Mouse (Mus musculus): ENCODE data around the gene Edn1. TPM values are rescaled to one million over a fixed set of nuclear protein-coding genes. Genes with fewer than 3 reads are reported as not detected.
A peak's percentile ranks its signal among the peaks of the same experiment; 100 is the strongest.

The Edn1 gene
- total and polyA plus RNA-seq, 3 experiments: 2.2 to 3.2 (median 3.0) TPM

DNA sequence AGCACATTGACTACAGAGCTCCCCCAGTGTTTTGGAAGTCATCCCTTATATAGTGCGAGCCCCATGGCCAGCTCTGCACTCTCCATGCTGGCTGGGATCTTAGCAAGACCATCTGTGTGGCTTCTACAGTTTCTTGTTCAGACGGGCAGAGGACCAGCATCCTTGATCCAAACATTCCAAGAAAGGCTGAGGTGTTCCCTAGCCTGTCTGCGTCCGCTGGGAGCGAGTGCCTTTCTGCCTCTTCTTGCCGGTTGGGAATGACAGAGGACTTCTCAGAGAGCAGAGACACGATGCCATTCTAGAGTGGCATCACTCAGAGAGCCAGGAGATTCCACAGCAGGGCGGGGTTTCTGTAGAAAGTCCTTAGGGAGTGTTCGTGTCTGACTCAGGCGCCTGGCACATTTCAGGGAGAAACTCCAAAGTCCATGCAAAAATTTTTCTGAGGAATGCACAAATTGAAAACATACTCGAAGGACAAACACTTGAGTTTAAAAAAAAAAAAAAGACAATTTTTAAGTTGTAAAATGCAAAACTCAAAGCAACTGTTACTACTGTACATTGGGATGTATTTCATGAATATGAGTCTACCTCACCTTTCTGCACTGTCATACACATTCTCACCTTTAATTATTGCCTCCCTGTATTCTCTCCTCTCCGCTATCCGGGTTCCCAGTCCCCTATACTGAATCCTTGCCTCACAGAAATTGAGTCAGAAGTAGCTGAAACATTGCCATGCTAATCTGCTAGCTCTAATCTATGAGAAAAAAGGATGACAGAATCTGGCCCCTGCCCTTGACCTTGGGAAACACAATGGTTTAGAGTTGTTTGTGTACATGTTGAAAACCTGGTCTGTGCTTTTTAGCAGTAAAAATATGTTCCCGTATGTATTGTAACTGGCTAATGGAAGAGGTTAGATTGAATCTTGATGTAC is 5.9 kb downstream of the Edn1 start:
- Histone ChIP-seq H3K27me3 (ENCODE audit: control insufficient read depth, insufficient read depth, low read length) (no peaks in the 10 kb centered on the region), H3K36me3 (ENCODE audit: control insufficient read depth, insufficient read depth, low read length) (peaks cover 3% of the 10 kb centered on the region; the same call in 1 of the 2 replicates), H3K79me2 (replicated peaks; ENCODE audit: control insufficient read depth, insufficient read depth, low read length) (no peaks in the 10 kb centered on the region), H3K4me3 (no peak overlapping the region), H3K4me1 (ENCODE audit: control insufficient read depth, insufficient read depth, low read length) (peaks cover 1% of the 10 kb centered on the region; the same call in 1 of the 2 replicates), H3K9ac (ENCODE audit: low read depth, low read length) (no peak overlapping the region), H3K27ac (no peak overlapping the region)
- intact Hi-C loops (cut with DNase I): no loop called here
- TF ChIP-seq CTCF (IDR thresholded peaks at IDR 0.05) (no peak), POLR2A (IDR thresholded peaks at IDR 0.05; ENCODE audit: insufficient read depth, low read depth, low read length) (no peak), EP300 (IDR thresholded peaks at IDR 0.05; ENCODE audit: insufficient read depth, low read depth, low read length) (no peak)
- no peak for DNase-seq
- WGBS: 69% methylated on average over 14 of the region's 14 CpGs

DNA sequence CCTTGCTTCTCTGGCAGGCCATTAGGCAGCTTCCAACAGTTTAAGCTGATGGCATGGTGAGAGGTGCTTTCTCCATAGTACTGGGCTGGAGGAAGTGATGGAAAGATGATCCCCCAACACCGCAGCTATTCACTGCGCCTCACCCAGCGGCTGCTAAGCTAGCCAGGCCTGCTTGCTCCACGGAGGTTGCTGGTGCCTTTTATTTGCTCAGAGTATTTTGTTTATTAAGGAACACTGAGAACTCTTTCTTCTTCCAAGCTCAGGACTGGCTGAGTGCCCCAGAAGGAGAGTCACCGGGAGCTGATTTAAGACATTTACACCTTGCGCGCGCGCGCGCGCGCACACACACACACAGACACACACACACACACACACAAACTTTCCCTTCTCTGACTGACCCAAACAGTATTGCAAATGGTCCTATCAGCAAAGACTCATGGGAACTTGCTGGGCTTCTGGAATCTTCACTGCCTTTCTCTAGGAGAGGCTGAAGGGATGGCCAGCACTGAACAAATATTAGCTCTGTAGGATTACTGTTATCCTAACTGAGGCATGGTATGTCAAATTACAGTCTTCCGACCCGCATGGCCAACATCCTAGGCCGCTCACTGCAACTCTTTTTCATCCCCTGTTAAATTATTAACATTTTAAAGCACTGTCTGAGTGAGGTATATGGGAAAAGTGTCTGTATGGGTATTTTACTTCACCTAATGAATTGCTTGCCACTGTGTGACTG is 7.3 kb downstream of the Edn1 start:
- Histone ChIP-seq H3K4me1 (ENCODE audit: control insufficient read depth, insufficient read depth, low read length) (peaks cover 1% of the 10 kb centered on the region; the same call in 1 of the 2 replicates), H3K4me3 (no peak overlapping the region), H3K27ac (no peak overlapping the region), H3K79me2 (replicated peaks; ENCODE audit: control insufficient read depth, insufficient read depth, low read length) (no peaks in the 10 kb centered on the region), H3K27me3 (ENCODE audit: control insufficient read depth, insufficient read depth, low read length) (no peaks in the 10 kb centered on the region), H3K36me3 (ENCODE audit: control insufficient read depth, insufficient read depth, low read length) (peaks cover 3% of the 10 kb centered on the region; the same call in 1 of the 2 replicates), H3K9ac (ENCODE audit: low read depth, low read length) (no peak overlapping the region)
- 87% methylated on average over 16 of the region's 16 CpGs for WGBS
- TF ChIP-seq EP300 (IDR thresholded peaks at IDR 0.05; ENCODE audit: insufficient read depth, low read depth, low read length) (no peak), CTCF (IDR thresholded peaks at IDR 0.05) (no peak), POLR2A (IDR thresholded peaks at IDR 0.05; ENCODE audit: insufficient read depth, low read depth, low read length) (no peak)
- no peak for DNase-seq
- intact Hi-C loops (cut with DNase I): no loop called here

DNA sequence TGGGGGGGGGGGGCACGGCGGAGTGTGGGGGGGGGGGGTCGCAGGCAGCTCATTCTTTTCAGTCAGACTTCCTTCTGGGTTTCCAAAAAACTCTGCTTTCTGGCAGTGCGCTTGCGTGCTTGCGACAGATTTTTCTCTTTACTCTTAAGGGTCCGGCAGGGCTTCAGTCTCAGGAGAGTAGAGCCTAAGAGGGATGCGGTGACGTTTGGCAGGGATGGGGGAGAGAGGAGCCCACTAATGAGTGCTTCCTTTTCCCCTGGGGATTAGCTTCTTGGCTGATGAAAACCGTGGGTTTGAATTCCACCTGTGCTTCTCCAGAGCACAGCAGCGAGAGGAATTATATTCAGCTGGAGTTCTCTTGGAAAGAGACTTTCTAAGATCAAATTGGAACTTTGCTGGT is 8.5 kb downstream of the Edn1 start:
- Histone ChIP-seq H3K79me2 (replicated peaks; ENCODE audit: control insufficient read depth, insufficient read depth, low read length) (no peaks in the 10 kb centered on the region), H3K36me3 (ENCODE audit: control insufficient read depth, insufficient read depth, low read length) (peaks cover 3% of the 10 kb centered on the region; the same call in 1 of the 2 replicates), H3K4me3 (no peak overlapping the region), H3K27me3 (ENCODE audit: control insufficient read depth, insufficient read depth, low read length) (no peaks in the 10 kb centered on the region), H3K4me1 (ENCODE audit: control insufficient read depth, insufficient read depth, low read length) (no peaks in the 10 kb centered on the region; the same call in 1 of the 2 replicates), H3K9ac (ENCODE audit: low read depth, low read length) (no peak overlapping the region), H3K27ac (no peak overlapping the region)
- 19% methylated on average over 11 of the region's 11 CpGs for WGBS
- intact Hi-C loops (cut with DNase I): no loop called here
- DNase-seq: no peak
- TF ChIP-seq CTCF (IDR thresholded peaks at IDR 0.05): no peak
- no peak for TF ChIP-seq EP300 (IDR thresholded peaks at IDR 0.05; ENCODE audit: insufficient read depth, low read depth, low read length)
- no peak for TF ChIP-seq POLR2A (IDR thresholded peaks at IDR 0.05; ENCODE audit: insufficient read depth, low read depth, low read length)

DNA sequence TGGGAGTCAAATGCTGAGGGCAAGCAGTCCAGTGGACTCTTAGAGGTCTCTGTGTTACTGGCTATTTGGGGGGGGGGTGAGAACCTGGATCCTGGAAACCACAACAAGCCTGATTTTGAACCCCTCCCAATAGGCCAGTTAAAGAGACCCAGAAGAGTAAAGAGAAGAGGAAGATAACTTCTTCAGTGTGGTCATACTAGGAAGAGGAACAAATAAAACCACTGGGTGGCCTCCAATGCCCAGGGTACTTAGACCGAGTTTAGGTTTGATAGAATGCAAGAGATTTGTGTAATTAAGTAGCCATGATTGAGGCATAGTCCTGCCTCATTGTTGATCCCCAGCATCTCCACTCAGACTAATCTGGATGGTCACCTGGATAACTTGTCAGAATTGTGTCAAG is 14.4 kb downstream of the Edn1 start:
- no peaks in the 10 kb centered on the region for H3K79me2 ChIP-seq (replicated peaks; ENCODE audit: control insufficient read depth, insufficient read depth, low read length)
- H3K27me3 ChIP-seq (ENCODE audit: control insufficient read depth, insufficient read depth, low read length): no peaks in the 10 kb centered on the region
- H3K9ac ChIP-seq (ENCODE audit: low read depth, low read length): no peak overlapping the region
- intact Hi-C loops (cut with DNase I): no loop called here
- no peak overlapping the region for H3K4me3 ChIP-seq
- TF ChIP-seq POLR2A (IDR thresholded peaks at IDR 0.05; ENCODE audit: insufficient read depth, low read depth, low read length): no peak
- TF ChIP-seq EP300 (IDR thresholded peaks at IDR 0.05; ENCODE audit: insufficient read depth, low read depth, low read length): no peak
- no peak for TF ChIP-seq CTCF (IDR thresholded peaks at IDR 0.05)
- 62% methylated on average over 1 of the region's 1 CpGs for WGBS
- H3K4me1 ChIP-seq (ENCODE audit: control insufficient read depth, insufficient read depth, low read length): no peaks in the 10 kb centered on the region
- no peak for DNase-seq
- H3K27ac ChIP-seq: no peak overlapping the region
- H3K36me3 ChIP-seq (ENCODE audit: control insufficient read depth, insufficient read depth, low read length): no peaks in the 10 kb centered on the region

DNA sequence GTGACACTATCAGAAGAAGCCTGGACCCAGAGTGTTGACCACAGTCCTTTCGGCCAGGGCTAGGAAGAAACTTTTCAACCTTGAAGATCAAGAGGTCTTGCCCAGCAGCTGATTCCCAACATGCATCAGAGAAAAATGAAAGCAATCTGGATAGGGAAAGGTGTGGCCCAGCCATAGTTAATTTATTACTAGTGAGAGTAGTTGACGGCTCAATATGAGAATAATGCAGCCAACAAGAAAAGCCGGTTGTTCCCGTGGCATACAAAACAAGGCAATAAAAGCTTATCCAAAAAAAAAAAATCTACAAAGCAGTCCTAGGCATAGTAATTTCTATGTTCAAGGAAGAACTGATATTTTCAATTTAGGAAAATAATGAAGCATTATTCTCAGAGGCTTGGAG is 16.5 kb downstream of the Edn1 start:
- H3K9ac ChIP-seq (ENCODE audit: low read depth, low read length): no peak overlapping the region
- no peaks in the 10 kb centered on the region for H3K79me2 ChIP-seq (replicated peaks; ENCODE audit: control insufficient read depth, insufficient read depth, low read length)
- TF ChIP-seq CTCF (IDR thresholded peaks at IDR 0.05): no peak
- H3K4me3 ChIP-seq: no peak overlapping the region
- no peaks in the 10 kb centered on the region for H3K36me3 ChIP-seq (ENCODE audit: control insufficient read depth, insufficient read depth, low read length)
- WGBS: 92% methylated on average over 4 of the region's 4 CpGs
- no peak for DNase-seq
- intact Hi-C loops (cut with DNase I): no loop called here
- no peak overlapping the region for H3K27ac ChIP-seq
- H3K4me1 ChIP-seq (ENCODE audit: control insufficient read depth, insufficient read depth, low read length): no peaks in the 10 kb centered on the region
- no peaks in the 10 kb centered on the region for H3K27me3 ChIP-seq (ENCODE audit: control insufficient read depth, insufficient read depth, low read length)

DNA sequence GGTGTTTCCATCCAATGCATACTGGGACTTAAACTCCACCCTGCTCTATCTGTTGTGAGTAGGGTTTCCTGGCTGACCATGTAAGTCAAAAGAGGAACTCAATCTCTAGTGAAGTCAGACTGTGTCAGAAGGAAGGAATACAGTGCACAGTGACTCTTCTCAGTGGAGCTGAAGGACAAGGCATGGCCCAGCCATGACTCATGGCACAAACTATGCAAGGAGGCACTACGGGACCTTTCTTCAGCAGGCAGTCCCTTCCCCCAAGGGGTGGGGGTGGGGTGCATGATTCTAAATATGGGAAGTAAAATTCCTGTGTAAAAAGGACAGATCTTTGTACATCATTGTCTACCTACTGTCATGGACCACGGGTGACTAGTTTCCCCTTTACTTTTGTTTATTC is 27.3 kb downstream of the Edn1 start:
- TF ChIP-seq EP300 (IDR thresholded peaks at IDR 0.05; ENCODE audit: insufficient read depth, low read depth, low read length) (no peak), POLR2A (IDR thresholded peaks at IDR 0.05; ENCODE audit: insufficient read depth, low read depth, low read length) (no peak), CTCF (IDR thresholded peaks at IDR 0.05) (no peak)
- Histone ChIP-seq H3K36me3 (ENCODE audit: control insufficient read depth, insufficient read depth, low read length) (no peaks in the 10 kb centered on the region), H3K79me2 (replicated peaks; ENCODE audit: control insufficient read depth, insufficient read depth, low read length) (no peaks in the 10 kb centered on the region), H3K4me1 (ENCODE audit: control insufficient read depth, insufficient read depth, low read length) (no peaks in the 10 kb centered on the region), H3K27ac (no peak overlapping the region), H3K4me3 (no peak overlapping the region), H3K27me3 (ENCODE audit: control insufficient read depth, insufficient read depth, low read length) (no peaks in the 10 kb centered on the region), H3K9ac (ENCODE audit: low read depth, low read length) (no peak overlapping the region)
- intact Hi-C loops (cut with DNase I): no loop called here
- WGBS: 55% methylated on average over 2 of the region's 2 CpGs
- DNase-seq: peak in 1 of 2 experiments; percentile 13

Data from heart, adult 2 months (tissue).